Mouse (Mus musculus) hindbrain, postnatal 0 days (tissue): ENCODE results near the gene Mtmr1. TPM values are rescaled to one million over a fixed set of nuclear protein-coding genes. Genes with fewer than 3 reads are reported as not detected.
A peak's percentile ranks its signal among the peaks of the same experiment; 100 is the strongest.

Source experiments
- ATAC-seq: fragments of 200-750 bp; cut with Nextera tagmentation; 2 replicates; pipeline ENCODE4 v1.8.0; 2017; ENCODE audit warnings: mild to moderate bottlenecking, moderate TSS enrichment, moderate library complexity
- DNase-seq: peaks from one replicate; pipeline ENCODE4 v3.0.0-alpha.2; 2015; ENCODE audit warnings: low spot score
- H3K27ac ChIP-seq: fragments of 300-500 bp; sonication (generic); 2 replicates; pipeline ENCODE4 v1.5.1; 2014; ENCODE audit warnings: mild to moderate bottlenecking
- H3K27me3 ChIP-seq: fragments of 300-500 bp; sonication (generic); 2 replicates; pipeline ENCODE4 v1.6.1; 2014; ENCODE audit warnings: low read length, mixed read lengths; ENCODE audit not compliant: insufficient read depth
- H3K36me3 ChIP-seq: fragments of 300-500 bp; sonication (generic); 2 replicates; pipeline ENCODE4 v1.6.1; 2014; ENCODE audit warnings: low read length, mixed read lengths; ENCODE audit not compliant: insufficient read depth
- H3K4me1 ChIP-seq: fragments of 300-500 bp; sonication (generic); 2 replicates; pipeline ENCODE4 v1.6.1; 2014; ENCODE audit warnings: antibody characterized with exemption, low read length, mixed read lengths; ENCODE audit not compliant: insufficient read depth
- H3K4me2 ChIP-seq: fragments of 300-500 bp; sonication (generic); 2 replicates; pipeline ENCODE4 v1.6.1; 2014; ENCODE audit warnings: low read depth, mild to moderate bottlenecking, low read length, moderate library complexity, mixed read lengths
- H3K4me3 ChIP-seq: fragments of 300-500 bp; sonication (generic); 2 replicates; pipeline ENCODE4 v1.5.1; 2014; ENCODE audit warnings: low read length
- H3K9ac ChIP-seq: fragments of 300-500 bp; sonication (generic); replicated peaks from 2 replicates; pipeline ENCODE4 v1.6.1; 2014; ENCODE audit warnings: mild to moderate bottlenecking, low read length, moderate library complexity, mixed read lengths
- H3K9me3 ChIP-seq: fragments of 300-500 bp; sonication (generic); 2 replicates; pipeline ENCODE4 v1.6.1; 2016; ENCODE audit warnings: low read length, mixed read lengths
- CTCF ChIP-seq: IDR thresholded peaks from 2 replicates; pipeline ENCODE4 v1.5.1; 2016; ENCODE audit warnings: antibody characterized with exemption, control low read depth, low read depth
- WGBS: fragments of 180-500 bp; shearing (Covaris S2); extraction: QIAGEN DNeasy Blood & Tissue Kit; methylation state at CpG from one replicate; pipeline ENCODE4 v1.1.7; 2014; 5-methylcytosine and 5-hydroxymethylcytosine counted together
- polyA plus RNA-seq: library from polyadenylated mRNA; unstranded; fragments of >200 nt; fragmentation: Nextera tagmentation; extraction: Ambion mirVana; gene quantifications from 2 replicates; pipeline ENCODE4 v1.2.1, GENCODE M21; 2015
- total RNA-seq: library from RNA; depleted of rRNA; stranded (reverse); fragments of >200 nt; gene quantifications from 2 replicates; pipeline ENCODE4 v1.2.3, GENCODE M21; 2014

The Mtmr1 gene
- total and polyA plus RNA-seq, 2 experiments from 2014 or later = 10.7 to 42.7 TPM

- Histone ChIP-seq H3K36me3 (no peaks in the 10 kb centered on the region), H3K4me3 (no peak overlapping the region), H3K4me1 (no peaks in the 10 kb centered on the region), H3K27me3 (no peaks in the 10 kb centered on the region), H3K9me3 (no peaks in the 10 kb centered on the region), H3K4me2 (no peak overlapping the region), H3K9ac (no peak overlapping the region), H3K27ac (no peak overlapping the region)
- DNase-seq (no peak), ATAC-seq (no peak)
- no peak for TF ChIP-seq CTCF
Measured at GRCm38 (mm10) chrX:71366973-71367372, 2.4 kb downstream of the Mtmr1 start.

- Histone ChIP-seq H3K27me3 (no peaks in the 10 kb centered on the region), H3K9me3 (no peaks in the 10 kb centered on the region), H3K4me2 (no peak overlapping the region), H3K4me1 (no peaks in the 10 kb centered on the region), H3K9ac (no peak overlapping the region), H3K27ac (no peak overlapping the region), H3K36me3 (no peaks in the 10 kb centered on the region), H3K4me3 (no peak overlapping the region)
- ATAC-seq (no peak), DNase-seq (no peak)
- no peak for TF ChIP-seq CTCF
- WGBS = 94% methylated on average over 1 of the region's 1 CpGs
Measured at GRCm38 (mm10) chrX:71376781-71377180, 12.2 kb downstream of the Mtmr1 start.

- H3K27ac ChIP-seq = no peak overlapping the region
- H3K27me3 ChIP-seq = no peaks in the 10 kb centered on the region
- no peak overlapping the region for H3K4me2 ChIP-seq
- WGBS = 89% methylated on average over 2 of the region's 2 CpGs
- H3K9ac ChIP-seq = no peak overlapping the region
- no peaks in the 10 kb centered on the region for H3K9me3 ChIP-seq
- no peak for DNase-seq
- ATAC-seq = no peak
- no peaks in the 10 kb centered on the region for H3K4me1 ChIP-seq
- no peak overlapping the region for H3K4me3 ChIP-seq
- H3K36me3 ChIP-seq = no peaks in the 10 kb centered on the region
- no peak for TF ChIP-seq CTCF
Measured at GRCm38 (mm10) chrX:71378435-71378834, 13.9 kb downstream of the Mtmr1 start.

- H3K4me3 ChIP-seq = no peak overlapping the region
- no peak overlapping the region for H3K9ac ChIP-seq
- H3K9me3 ChIP-seq = no peaks in the 10 kb centered on the region
- 53% methylated on average over 5 of the region's 5 CpGs for WGBS
- TF ChIP-seq CTCF = peak; percentile 68
- ATAC-seq (no peak), DNase-seq (peak; percentile 64)
- H3K4me1 ChIP-seq = no peaks in the 10 kb centered on the region
- no peak overlapping the region for H3K27ac ChIP-seq
- no peak overlapping the region for H3K4me2 ChIP-seq
- no peaks in the 10 kb centered on the region for H3K36me3 ChIP-seq
- no peaks in the 10 kb centered on the region for H3K27me3 ChIP-seq
Measured at GRCm38 (mm10) chrX:71381571-71381970, 17.0 kb downstream of the Mtmr1 start.

- H3K4me1 ChIP-seq = no peaks in the 10 kb centered on the region
- WGBS = 77% methylated on average over 4 of the region's 4 CpGs
- no peak overlapping the region for H3K27ac ChIP-seq
- no peak overlapping the region for H3K9ac ChIP-seq
- no peak for TF ChIP-seq CTCF
- H3K4me3 ChIP-seq = no peak overlapping the region
- DNase-seq (no peak), ATAC-seq (no peak)
- no peaks in the 10 kb centered on the region for H3K36me3 ChIP-seq
- H3K4me2 ChIP-seq = no peak overlapping the region
- H3K27me3 ChIP-seq = no peaks in the 10 kb centered on the region
- no peaks in the 10 kb centered on the region for H3K9me3 ChIP-seq
Measured at GRCm38 (mm10) chrX:71396326-71396725, 31.8 kb downstream of the Mtmr1 start.

- no peak overlapping the region for H3K4me3 ChIP-seq
- no peaks in the 10 kb centered on the region for H3K9me3 ChIP-seq
- no peaks in the 10 kb centered on the region for H3K27me3 ChIP-seq
- no peak for ATAC-seq
- no peaks in the 10 kb centered on the region for H3K4me1 ChIP-seq
- no peak for TF ChIP-seq CTCF
- no peak overlapping the region for H3K9ac ChIP-seq
- H3K27ac ChIP-seq = no peak overlapping the region
- H3K36me3 ChIP-seq = no peaks in the 10 kb centered on the region
- DNase-seq = no peak
- no peak overlapping the region for H3K4me2 ChIP-seq
Measured at GRCm38 (mm10) chrX:71406290-71406689, 41.7 kb downstream of the Mtmr1 start.

- no peak overlapping the region for H3K4me2 ChIP-seq
- no peak overlapping the region for H3K9ac ChIP-seq
- TF ChIP-seq CTCF = no peak
- no peaks in the 10 kb centered on the region for H3K27me3 ChIP-seq
- no peak for ATAC-seq
- no peaks in the 10 kb centered on the region for H3K9me3 ChIP-seq
- no peak overlapping the region for H3K4me3 ChIP-seq
- DNase-seq = no peak
- 86% methylated on average over 1 of the region's 1 CpGs for WGBS
- no peaks in the 10 kb centered on the region for H3K36me3 ChIP-seq
- no peaks in the 10 kb centered on the region for H3K4me1 ChIP-seq
- H3K27ac ChIP-seq = no peak overlapping the region
Measured at GRCm38 (mm10) chrX:71408386-71408785, 43.8 kb downstream of the Mtmr1 start.
